Mouse (Mus musculus) bone marrow, adult 2 months (tissue): ENCODE measurements around the gene Sel1l3. TPM values are rescaled to one million over a fixed set of nuclear protein-coding genes. Genes with fewer than 3 reads are reported as not detected.

Experiments used
- H3K27ac ChIP-seq: fragments of 200-500 bp; 2 replicates; pipeline ENCODE4 v1.5.1; 2012; ENCODE audit warnings: low read depth, mild to moderate bottlenecking, control low read depth, inconsistent platforms, low read length; ENCODE audit not compliant: control insufficient read depth, poor library complexity, insufficient read depth
- H3K4me1 ChIP-seq: fragments of 200-500 bp; 2 replicates; pipeline ENCODE4 v1.6.1; 2011; ENCODE audit warnings: low read length; ENCODE audit not compliant: control insufficient read depth, insufficient read depth
- H3K4me3 ChIP-seq: fragments of 200-500 bp; replicated peaks from 2 replicates; pipeline ENCODE3; 2011; ENCODE audit warnings: mild to moderate bottlenecking, low read depth, low read length, control low read depth; ENCODE audit not compliant: control insufficient read depth
- CTCF ChIP-seq: fragments of 200-500 bp; IDR thresholded peaks from 2 replicates; pipeline ENCODE4 v1.5.1; 2011; ENCODE audit warnings: low read length, control low read depth; ENCODE audit not compliant: control insufficient read depth, insufficient read depth
- POLR2A ChIP-seq: fragments of 200-500 bp; IDR thresholded peaks from 2 replicates; pipeline ENCODE4 v1.6.1; 2011; ENCODE audit warnings: low read depth, mild to moderate bottlenecking, control low read depth, low read length, borderline replicate concordance; ENCODE audit not compliant: control insufficient read depth
- WGBS: fragments of 180-500 bp; shearing (Covaris S2); methylation state at CpG from one replicate; pipeline ENCODE4 v1.1.7; 2018; 5-methylcytosine and 5-hydroxymethylcytosine counted together
- polyA plus RNA-seq: library from polyadenylated mRNA; stranded (reverse); fragments of >200 nt; gene quantifications from 2 replicates; pipeline ENCODE4 v1.2.4, GENCODE M21; 2011; ENCODE audit warnings: low replicate concordance; ENCODE audit not compliant: missing spikeins, insufficient read depth, insufficient read length

Gene Sel1l3
- polyA plus RNA-seq, 1 experiment, result not detected

DNA sequence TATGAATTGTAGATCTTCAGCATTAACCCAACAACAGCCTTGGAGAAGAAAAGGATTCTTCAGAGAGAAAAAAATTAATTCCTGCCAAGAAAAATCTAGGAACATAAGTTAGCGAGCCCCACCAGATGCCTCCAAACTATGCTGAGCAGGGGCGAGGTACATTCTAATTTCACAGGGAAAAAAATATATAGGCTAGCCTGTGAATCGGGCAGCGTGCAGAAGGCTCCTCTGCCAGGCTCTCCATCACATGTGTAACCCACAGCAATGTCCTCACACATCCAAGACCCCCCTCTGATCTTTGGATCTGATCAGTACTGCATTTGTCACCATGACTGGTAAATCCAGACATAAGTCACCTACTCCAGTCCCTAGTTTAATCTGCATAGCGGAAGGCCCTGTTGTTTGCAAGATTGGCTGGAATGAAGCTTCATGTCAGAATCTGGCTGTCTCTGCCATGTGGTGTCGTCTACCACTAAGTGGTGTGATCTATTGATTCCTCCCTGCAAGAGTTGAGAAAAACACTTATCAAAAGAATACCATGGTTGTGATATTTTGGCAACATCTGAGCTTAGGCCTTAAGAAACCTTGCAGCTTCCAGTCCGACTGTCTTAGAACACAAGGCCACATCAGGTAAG, 29.3 kb upstream of the Sel1l3 start:
- H3K27ac ChIP-seq, result no peak overlapping the region
- H3K4me1 ChIP-seq, result no peaks in the 10 kb centered on the region
- WGBS, result 74% methylated on average over 7 of the region's 7 CpGs
- TF ChIP-seq POLR2A, result no peak
- TF ChIP-seq CTCF, result no peak
- H3K4me3 ChIP-seq, result no peak overlapping the region

DNA sequence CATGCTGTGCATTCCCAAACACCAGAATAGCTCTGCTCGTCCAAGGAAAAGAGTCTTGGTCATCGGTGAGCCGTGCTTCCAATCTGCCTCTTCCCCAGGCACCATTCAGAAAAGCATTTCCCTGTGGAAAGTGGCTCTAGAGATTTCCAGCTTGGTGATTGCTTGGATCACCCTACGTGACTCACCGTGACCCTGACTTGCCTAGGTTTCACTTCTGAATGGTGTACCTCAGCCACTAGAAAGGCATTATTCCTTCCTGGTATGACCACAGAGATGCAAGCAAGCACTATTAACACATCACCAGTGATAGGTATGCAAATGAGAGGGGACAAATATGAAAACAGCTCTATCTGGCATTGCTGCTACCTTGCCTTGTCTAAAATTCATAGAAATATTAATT, 28.2 kb upstream of the Sel1l3 start:
- TF ChIP-seq POLR2A, result no peak
- TF ChIP-seq CTCF, result no peak
- 81% methylated on average over 5 of the region's 5 CpGs for WGBS
- no peak overlapping the region for H3K27ac ChIP-seq

DNA sequence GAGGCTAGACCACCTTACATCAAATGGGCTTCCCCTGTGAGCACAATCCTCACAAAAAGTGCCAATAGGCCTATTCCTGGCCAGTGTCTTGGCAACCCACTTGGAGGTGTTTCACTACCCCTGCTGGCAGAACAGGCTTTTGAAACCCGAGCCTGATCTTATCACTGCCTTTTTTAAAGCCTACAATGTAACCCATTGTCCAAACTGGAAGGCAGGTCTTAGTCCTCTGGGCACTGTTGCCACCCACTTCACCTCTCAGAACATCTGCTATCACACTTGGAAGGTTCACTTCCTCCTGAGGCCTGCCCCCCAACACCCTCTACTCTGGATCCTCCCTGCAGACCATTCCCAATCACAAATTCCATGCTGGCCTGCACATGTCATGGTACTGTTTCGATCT, 27.4 kb upstream of the Sel1l3 start:
- WGBS, result 58% methylated on average over 2 of the region's 2 CpGs
- H3K27ac ChIP-seq, result no peak overlapping the region
- TF ChIP-seq POLR2A, result no peak
- no peak for TF ChIP-seq CTCF
- H3K4me1 ChIP-seq, result no peaks in the 10 kb centered on the region
- H3K4me3 ChIP-seq, result no peak overlapping the region

More for the DNA sequence above, 28.2 kb upstream of the Sel1l3 start:
- H3K4me3 ChIP-seq, result no peak overlapping the region
- H3K4me1 ChIP-seq, result no peaks in the 10 kb centered on the region

GRCm38 (mm10) chr5:53239831-53240440, 26.2 kb upstream of the Sel1l3 start:
- TF ChIP-seq CTCF, result no peak
- TF ChIP-seq POLR2A, result no peak
- Histone ChIP-seq H3K27ac (no peak overlapping the region), H3K4me1 (no peaks in the 10 kb centered on the region), H3K4me3 (no peak overlapping the region)
- WGBS, result 69% methylated on average over 11 of the region's 11 CpGs

DNA sequence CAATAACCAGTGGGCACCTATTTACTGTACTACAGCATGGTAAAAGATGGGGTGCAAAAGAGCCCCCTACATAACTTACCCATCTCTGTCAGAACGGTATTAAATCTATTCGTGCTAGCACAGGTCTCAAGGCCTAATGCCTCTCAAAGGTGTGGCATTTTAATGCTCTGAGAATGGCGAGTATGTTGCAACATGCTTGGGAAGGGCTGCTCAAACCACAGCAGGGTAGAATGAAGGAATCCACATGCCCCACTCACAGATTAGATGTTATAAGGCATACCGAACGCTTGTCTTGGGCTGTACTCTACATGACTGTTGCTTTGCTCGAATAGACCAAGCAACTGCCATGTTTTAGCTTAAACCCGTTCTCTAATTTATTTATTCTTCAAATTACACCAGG, 25.5 kb upstream of the Sel1l3 start:
- Histone ChIP-seq H3K4me3 (no peak overlapping the region), H3K27ac (no peak overlapping the region), H3K4me1 (no peaks in the 10 kb centered on the region)
- TF ChIP-seq CTCF (no peak), POLR2A (no peak)
- WGBS, result 71% methylated on average over 7 of the region's 7 CpGs

DNA sequence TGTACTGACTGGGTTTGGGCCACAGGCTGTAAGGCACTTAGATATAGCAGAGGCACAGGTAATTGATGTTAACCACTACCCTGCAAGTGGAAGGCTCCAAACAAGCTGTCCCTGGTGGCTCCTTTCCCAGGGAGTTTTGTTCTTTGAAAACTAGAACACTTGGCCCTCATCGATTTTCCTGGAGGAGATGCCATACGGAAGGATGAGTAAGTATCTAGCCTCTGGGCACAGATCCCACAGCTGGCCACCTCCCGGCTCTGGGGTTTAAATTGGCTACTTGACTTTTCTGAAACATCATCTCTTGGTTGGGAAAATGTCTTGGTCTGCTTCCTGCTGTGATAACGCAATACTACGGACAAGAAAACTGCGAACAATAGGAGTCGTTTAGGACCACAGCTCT, 25.0 kb upstream of the Sel1l3 start:
- Histone ChIP-seq H3K4me1 (no peaks in the 10 kb centered on the region), H3K27ac (no peak overlapping the region), H3K4me3 (no peak overlapping the region)
- no peak for TF ChIP-seq CTCF
- TF ChIP-seq POLR2A, result no peak
- 87% methylated on average over 7 of the region's 7 CpGs for WGBS

GRCm38 (mm10) chr5:53236749-53237148, 23.0 kb upstream of the Sel1l3 start:
- no peak overlapping the region for H3K27ac ChIP-seq
- TF ChIP-seq POLR2A (no peak), CTCF (no peak)
- no peaks in the 10 kb centered on the region for H3K4me1 ChIP-seq
- H3K4me3 ChIP-seq, result no peak overlapping the region
- WGBS, result 78% methylated on average over 7 of the region's 8 CpGs

DNA sequence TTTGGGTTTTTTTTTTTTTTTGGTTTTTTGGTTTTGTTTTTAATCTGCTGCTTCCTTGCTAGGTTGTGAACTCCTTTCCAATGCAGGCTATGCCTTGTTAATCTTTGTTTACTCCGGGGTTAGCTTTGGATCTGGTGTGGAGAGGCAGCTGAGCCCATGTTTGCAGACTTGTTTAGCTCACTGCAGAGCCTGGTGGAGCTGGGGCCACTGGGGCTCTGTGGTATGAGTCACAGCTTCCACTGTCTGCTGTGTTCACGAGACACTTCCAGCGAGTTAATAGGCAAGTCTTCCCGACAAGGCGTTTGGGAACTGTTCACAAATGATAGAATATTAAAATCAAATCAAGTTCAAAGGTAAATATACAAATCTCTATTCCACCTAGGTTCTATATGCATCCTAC, 22.4 kb upstream of the Sel1l3 start:
- TF ChIP-seq CTCF, result no peak
- TF ChIP-seq POLR2A, result no peak
- WGBS, result 30% methylated on average over 5 of the region's 5 CpGs

More for the DNA sequence above, 22.4 kb upstream of the Sel1l3 start:
- no peak overlapping the region for H3K27ac ChIP-seq
- H3K4me3 ChIP-seq, result no peak overlapping the region
- no peaks in the 10 kb centered on the region for H3K4me1 ChIP-seq
